Mouse (Mus musculus) embryonic stem cell, embryonic (primary cell): Measurements from ENCODE around the gene Barx1.

ENCODE experiments used
- CTCF ChIA-PET, 4 experiments: fragments of 300-600 bp in 2 of 4; fragments of 350-600 bp in 2 of 4; sonication (Branson Sonifier 250); formaldehyde crosslinking; loops; one replicate each; lab custom pipeline; 2022; ENCODE audit warnings: inconsistent platforms in 2 of 4; lab: Charles Lee
- POLR2A ChIA-PET, 4 experiments: fragments of 300-600 bp in 2 of 4; fragments of 350-600 bp in 2 of 4; sonication (Branson Sonifier 250); formaldehyde crosslinking; loops; one replicate each; lab custom pipeline; 2022; ENCODE audit warnings: antibody characterized with exemption in 4 of 4, inconsistent platforms in 1 of 4; lab: Charles Lee

Gene Barx1

DNA sequence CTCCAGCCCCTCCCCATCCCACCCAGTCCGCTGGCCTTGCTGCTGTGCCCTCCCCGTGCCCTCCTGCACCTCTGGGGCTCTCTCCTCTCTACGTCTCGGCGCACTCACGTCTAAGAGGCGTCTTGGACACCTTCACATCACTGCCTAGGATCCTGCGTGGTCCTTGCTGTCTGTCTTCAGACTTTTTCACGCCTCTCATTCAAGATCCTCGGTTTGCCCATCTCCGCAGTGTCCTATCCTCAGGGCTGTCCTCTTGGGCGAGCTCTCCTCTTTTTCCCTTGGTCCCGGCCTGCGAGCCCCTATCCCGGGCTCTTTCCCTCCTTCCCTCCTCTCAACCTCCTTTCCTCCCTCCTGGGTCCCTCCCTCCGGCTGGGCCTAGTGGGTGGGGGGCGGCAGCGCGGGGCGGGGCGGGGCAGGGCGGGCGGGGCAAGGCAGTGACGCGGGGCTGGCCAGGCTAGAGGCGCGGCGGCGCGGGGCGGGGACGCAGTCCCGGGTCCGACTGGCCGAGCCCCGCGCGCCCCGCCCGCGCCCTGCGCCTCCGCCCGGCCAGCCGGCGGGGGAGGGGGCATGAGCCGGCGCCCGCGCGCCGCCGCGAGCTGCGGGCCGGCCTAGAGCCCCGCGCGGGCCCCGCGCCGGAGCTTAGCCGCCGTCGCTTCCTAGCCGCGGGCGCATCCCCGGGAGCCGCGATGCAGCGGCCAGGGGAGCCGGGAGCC lies at the start of gene Barx1:
Barx1 (plus strand) TSS at position 568 of the 713 bp plus-strand sequence.
- POLR2A ChIA-PET = interaction anchor here (0.6 to 1.3 kb wide), 10 partner anchors 9 to 525 kb away, joined by 3 to 4 read pairs (median 3); partner anchors contain the start of genes Ninj1 (in 1 of the 4) and Ptpdc1 (in 1 of the 4)
- CTCF ChIA-PET = interaction anchor here (0.6 to 2.7 kb wide), 10 partner anchors 9 to 354 kb away, joined by 3 to 14 read pairs (median 4); no protein-coding TSS in a partner anchor

DNA sequence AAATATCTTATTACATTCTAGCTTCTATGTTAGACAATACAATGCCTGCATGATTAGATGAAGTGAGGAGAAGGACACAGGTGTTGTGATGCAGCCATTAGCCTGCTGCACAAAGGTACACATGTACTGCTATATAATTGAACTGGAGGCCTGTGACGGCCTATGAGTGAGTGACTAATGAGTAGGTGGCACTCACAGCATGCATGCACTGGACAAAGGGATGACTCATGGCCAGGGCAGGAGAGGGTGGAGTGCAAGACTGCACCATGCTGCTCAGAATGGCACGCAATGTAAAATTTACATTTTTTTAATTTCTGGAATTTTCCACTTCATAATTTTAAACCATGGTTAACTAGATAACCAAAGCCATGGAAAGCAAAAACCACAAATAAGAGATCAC lies 48.3 kb upstream of the Barx1 start:
- ChIA-PET POLR2A (no interaction called here), CTCF (no interaction called here)

DNA sequence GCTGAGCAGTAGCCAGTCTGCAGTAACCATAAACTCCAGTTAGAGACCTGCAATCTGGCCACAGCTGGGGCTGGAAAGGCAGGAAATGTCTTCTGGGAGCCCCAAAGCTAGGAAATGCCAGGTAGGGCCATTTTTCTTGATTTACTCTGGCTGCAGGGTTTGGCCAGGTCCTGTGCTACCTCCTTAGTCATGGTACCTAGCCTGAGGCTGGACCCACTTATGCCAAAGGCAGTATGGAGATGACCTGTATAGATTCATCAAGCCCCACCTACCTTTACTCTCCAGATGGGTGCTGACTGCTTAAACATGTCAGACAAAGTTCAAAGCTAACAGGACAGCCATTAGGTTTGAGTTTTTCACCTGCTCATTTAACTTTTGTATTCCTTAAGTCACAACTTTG lies 45.0 kb upstream of the Barx1 start:
- ChIA-PET CTCF (no interaction called here), POLR2A (interaction anchor here in 1 of 4 experiments (0.7 kb wide), 1 partner anchor 805 kb away, joined by 3 read pairs; no protein-coding TSS in a partner anchor)

DNA sequence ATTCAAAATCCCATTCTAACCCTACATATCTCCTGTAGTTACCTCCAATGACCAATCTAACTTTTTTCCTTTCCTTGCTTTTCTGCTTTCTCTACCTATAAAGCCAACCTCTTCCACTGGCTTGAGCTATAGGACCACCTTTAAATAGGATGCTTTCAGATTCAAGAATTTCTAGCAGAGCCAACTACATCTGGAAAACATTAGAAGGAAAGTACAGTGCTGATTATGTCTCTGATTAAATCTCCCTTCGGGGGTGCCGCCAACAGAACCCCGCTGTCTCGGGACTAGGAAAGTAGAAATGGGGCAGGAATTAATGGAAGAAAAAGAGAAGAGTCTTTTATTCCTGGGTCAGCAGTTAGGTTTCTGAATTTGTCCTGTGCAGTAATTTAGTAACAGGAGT lies 43.9 kb upstream of the Barx1 start:
- ChIA-PET CTCF (interaction anchor here in 1 of 4 experiments (0.7 kb wide), 1 partner anchor 509 kb away, joined by 4 read pairs; no protein-coding TSS in a partner anchor), POLR2A (interaction anchor here in 1 of 4 experiments (0.7 kb wide), 1 partner anchor 36 kb away, joined by 3 read pairs; no protein-coding TSS in a partner anchor)

DNA sequence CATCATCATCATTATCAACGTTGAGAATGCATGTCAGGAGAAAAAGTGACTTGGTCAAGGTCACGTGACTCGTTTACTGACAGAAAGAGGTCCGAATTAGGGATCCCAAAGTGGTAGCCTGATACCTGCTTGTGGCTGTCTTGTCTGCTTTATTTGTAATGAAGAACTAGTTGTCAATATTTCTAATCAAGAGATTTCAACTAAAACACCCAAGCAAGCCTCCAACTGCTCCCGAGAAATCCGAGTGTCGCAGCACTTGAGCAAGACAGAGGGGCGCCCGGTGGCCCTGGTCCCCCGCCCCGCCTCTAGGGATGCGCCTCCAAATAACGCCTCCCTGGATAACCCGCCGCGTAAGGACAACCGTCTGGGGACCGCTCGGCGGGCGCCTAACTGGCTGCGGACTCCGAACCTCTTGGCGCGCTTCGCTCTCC lies 37.8 kb upstream of the Barx1 start:
- ChIA-PET POLR2A (interaction anchor here (0.5 to 1.6 kb wide), 16 partner anchors 30 to 402 kb away, joined by 3 to 10 read pairs (median 3); partner anchors contain the start of genes A830005F24Rik (in 1 of the 4) and Zfp169 (in 1 of the 4)), CTCF (interaction anchor here in 3 of 4 experiments (0.5 to 1.0 kb wide), 4 partner anchors 13 to 756 kb away, joined by 3 to 5 read pairs (median 3); no protein-coding TSS in a partner anchor)

DNA sequence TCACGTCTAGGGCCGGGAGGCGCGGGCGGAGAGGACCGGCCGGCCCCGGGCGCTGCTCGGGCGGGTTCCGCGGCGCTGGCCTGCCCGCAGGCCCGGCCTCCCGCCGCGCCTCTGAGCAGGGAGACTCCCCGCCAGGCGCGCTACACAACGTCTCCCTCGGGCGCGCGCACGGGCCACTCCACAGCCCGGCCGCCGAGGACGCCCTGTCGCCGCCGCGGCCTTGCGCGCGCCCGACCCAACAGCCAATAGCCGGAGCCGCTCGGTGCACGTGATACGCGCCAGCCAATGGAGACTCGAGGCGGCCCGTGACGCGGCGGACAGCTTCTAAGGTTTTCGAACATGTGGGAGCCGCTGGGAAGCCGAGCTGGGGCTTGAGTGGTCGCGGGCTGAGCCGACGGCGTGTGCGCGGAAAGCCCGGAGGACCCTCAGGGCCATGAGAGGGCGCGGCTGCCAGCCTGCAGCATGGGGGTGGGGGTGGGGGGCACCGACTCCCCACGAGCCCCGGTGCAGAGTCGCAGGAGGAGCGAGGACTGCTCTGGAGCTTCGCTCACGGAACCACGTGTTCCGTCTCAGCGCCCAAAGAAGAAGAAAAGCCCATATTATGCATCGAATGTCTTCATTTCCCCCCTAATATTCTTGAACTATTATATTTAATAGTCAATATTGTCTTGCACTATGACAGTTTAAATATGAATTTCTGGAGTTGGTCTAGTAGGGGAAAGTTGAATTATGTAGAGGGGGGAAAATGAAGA lies 37.2 kb upstream of the Barx1 start, which contains the start of gene Ptpdc1:
Ptpdc1 (minus strand) TSS at position 232 of the 752 bp plus-strand sequence.
- CTCF ChIA-PET = interaction anchor here (0.5 to 1.2 kb wide), 6 partner anchors 12 to 755 kb away, joined by 3 to 5 read pairs (median 3); no protein-coding TSS in a partner anchor
- POLR2A ChIA-PET = interaction anchor here (0.5 to 1.6 kb wide), 17 partner anchors 31 to 572 kb away, joined by 3 to 10 read pairs (median 3); partner anchors contain the start of genes A830005F24Rik (in 1 of the 4) and Zfp169 (in 1 of the 4)

DNA sequence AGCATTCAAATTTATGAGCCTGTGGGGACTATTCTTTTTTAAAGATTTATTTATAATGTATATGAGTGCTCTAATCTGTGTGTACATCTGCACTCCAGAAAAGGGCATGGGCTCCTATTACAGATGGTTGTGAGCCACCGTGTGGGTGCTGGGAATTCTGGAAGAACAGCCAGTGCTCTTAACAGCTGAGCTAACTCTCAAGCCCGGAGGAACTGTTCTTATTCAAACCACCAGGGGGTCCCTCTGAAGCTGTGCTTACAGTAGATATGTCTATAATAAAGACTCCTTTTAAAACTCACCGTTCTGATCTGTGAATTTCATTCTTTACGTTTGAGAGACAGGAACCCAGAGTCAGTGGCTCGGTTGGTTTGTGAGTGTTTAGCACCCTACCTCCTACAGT lies 31.1 kb upstream of the Barx1 start:
- CTCF ChIA-PET = interaction anchor here in 3 of 4 experiments (0.6 to 1.7 kb wide), 4 partner anchors 21 to 180 kb away, joined by 3 to 7 read pairs (median 4); no protein-coding TSS in a partner anchor
- POLR2A ChIA-PET = interaction anchor here in 2 of 4 experiments (0.5 to 1.8 kb wide), 3 partner anchors 86 to 443 kb away, joined by 3 to 7 read pairs (median 5); no protein-coding TSS in a partner anchor

DNA sequence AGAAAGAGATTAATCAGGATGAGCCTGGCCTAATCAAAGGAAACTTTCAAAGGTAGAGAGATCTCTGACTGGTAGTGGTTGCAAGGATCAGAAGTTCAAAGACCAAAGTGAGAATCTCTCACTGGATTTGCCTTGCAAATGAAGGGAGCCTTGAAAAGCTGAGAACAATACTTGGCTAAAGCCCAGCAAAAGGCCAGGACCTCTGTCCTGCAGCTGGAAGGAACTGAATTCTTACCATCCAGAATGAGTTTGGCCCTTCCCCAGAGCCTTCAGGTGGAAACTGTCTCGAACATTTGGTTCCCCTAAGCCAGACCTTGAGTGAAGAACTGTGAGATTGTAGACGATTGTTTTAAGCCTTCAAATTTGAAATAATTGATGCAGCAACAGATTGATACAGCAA lies 25.1 kb upstream of the Barx1 start:
- POLR2A ChIA-PET = interaction anchor here in 3 of 4 experiments (0.6 to 1.5 kb wide), 3 partner anchors 92 to 110 kb away, joined by 3 to 4 read pairs (median 3); no protein-coding TSS in a partner anchor
- CTCF ChIA-PET = interaction anchor here in 3 of 4 experiments (0.6 to 3.7 kb wide), 6 partner anchors 12 to 549 kb away, joined by 3 to 31 read pairs (median 4); partner anchors contain the start of gene Ptpdc1 (in 1 of the 3)

DNA sequence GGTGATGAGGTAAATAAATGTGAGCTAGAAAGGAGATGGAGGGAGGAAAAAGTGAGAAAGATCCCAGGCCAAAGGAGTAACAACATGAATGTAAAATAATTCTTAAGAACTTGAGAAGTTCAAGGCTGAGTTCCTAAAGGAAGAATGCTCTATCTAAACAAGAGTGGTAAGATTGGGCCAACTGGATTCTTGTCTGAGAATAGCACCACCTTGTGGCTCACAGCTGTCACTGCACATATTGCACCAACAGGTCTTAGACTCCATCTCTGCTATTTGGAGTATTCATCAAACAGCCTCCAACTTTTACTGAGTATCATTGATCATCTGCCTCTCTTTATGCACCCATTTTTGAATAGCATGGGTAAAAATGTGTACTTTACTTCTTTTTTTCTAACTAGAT lies 23.2 kb upstream of the Barx1 start:
- CTCF ChIA-PET = interaction anchor here (0.6 to 3.7 kb wide), 16 partner anchors 13 to 564 kb away, joined by 3 to 31 read pairs (median 3); partner anchors contain the start of gene Ptpdc1 (in 1 of the 4)

DNA sequence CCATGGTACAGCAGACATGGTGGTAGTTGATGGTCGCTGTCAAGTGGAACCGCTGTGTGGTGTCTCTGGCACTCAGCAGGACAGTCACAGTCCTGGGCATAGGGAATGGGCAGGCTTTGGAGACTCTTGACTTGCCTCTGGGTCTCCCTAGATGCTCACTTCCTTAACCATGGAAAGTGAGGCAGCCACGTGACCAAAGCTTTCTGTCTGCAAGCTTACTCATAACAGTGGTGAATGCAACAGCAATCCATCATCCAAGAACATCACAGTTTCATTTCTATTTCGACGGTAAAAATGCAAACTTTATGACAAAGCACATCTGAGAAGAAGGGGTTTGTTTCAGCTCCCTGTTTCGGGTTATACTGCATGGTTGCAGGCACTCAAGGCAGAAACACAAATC lies 19.7 kb upstream of the Barx1 start:
- CTCF ChIA-PET = interaction anchor here in 2 of 4 experiments (0.9 to 1.0 kb wide), 3 partner anchors 10 to 158 kb away, joined by 3 to 5 read pairs (median 3); no protein-coding TSS in a partner anchor
- POLR2A ChIA-PET = no interaction called here

More for the DNA sequence above, 23.2 kb upstream of the Barx1 start:
- POLR2A ChIA-PET = interaction anchor here in 3 of 4 experiments (1.0 to 2.3 kb wide), 6 partner anchors 30 to 111 kb away, joined by 3 to 10 read pairs (median 6); no protein-coding TSS in a partner anchor

DNA sequence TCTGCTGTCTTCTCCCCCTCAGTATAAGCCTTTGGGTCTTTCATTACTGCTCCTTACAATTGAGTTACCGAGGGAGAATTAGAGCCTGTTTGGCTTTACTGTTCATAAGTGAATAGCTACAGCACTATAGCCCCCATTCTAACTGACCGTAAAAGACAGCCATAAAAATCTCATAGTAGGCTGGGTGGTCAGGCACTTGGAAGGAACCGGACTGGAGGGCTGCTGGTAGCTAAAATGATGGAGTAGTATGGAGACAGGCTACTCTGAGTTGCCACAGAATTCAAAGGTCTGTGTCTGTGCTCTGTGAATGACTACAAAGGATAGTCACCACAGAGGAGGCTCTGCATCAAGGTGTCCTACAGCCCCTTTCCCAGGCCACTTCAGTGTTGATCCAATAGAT lies 18.8 kb upstream of the Barx1 start:
- ChIA-PET POLR2A (no interaction called here), CTCF (interaction anchor here in 1 of 4 experiments (0.6 to 1.2 kb wide), 2 partner anchors 10 to 156 kb away, joined by 3 to 4 read pairs; no protein-coding TSS in a partner anchor)

DNA sequence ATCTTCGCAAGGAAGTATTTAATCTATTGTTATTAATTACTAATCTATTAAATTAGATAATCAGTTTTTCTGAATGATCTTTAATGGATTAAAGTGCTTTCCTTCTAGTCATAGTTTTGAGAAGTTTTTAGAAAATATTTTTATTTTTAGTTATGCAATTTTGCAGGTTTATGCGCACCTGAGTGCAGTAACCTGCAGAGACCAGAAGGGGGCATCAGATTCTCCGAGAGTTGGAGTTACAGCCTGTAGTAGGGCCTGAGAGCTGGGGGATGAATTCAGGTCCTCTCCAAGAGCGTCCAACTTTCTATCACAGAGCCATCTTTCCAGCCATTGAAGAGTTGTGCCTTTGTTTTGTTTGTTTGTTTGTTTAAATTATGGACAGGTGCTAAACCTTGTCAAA lies 16.1 kb upstream of the Barx1 start:
- ChIA-PET CTCF (interaction anchor here in 2 of 4 experiments (0.7 to 1.2 kb wide), 3 partner anchors 32 to 405 kb away, joined by 3 read pairs; no protein-coding TSS in a partner anchor), POLR2A (no interaction called here)

DNA sequence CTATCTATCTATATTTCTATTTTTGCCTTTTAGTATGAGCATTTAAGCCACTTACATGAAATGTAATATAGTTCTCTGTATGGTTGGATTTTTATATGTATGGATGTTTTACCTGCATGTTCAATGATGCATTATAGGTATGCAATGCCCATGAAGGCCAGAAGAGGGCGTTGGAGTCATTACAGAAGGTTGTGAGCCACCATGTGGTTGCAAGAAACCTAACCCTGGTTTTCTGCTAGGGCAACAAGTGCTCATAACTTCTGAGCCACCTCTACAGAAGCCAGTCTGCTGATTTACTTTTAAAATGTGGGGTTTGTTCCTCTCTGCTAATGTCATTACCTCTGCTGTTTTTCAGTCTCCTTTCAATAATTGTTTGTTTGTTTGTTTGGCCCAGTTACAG lies 12.2 kb upstream of the Barx1 start:
- ChIA-PET CTCF (interaction anchor here in 3 of 4 experiments (0.8 to 1.7 kb wide), 7 partner anchors 13 to 377 kb away, joined by 3 to 8 read pairs (median 4); partner anchors contain the start of gene Barx1 (in 1 of the 3)), POLR2A (interaction anchor here in 1 of 4 experiments (0.6 kb wide), 1 partner anchor 503 kb away, joined by 3 read pairs; no protein-coding TSS in a partner anchor)

DNA sequence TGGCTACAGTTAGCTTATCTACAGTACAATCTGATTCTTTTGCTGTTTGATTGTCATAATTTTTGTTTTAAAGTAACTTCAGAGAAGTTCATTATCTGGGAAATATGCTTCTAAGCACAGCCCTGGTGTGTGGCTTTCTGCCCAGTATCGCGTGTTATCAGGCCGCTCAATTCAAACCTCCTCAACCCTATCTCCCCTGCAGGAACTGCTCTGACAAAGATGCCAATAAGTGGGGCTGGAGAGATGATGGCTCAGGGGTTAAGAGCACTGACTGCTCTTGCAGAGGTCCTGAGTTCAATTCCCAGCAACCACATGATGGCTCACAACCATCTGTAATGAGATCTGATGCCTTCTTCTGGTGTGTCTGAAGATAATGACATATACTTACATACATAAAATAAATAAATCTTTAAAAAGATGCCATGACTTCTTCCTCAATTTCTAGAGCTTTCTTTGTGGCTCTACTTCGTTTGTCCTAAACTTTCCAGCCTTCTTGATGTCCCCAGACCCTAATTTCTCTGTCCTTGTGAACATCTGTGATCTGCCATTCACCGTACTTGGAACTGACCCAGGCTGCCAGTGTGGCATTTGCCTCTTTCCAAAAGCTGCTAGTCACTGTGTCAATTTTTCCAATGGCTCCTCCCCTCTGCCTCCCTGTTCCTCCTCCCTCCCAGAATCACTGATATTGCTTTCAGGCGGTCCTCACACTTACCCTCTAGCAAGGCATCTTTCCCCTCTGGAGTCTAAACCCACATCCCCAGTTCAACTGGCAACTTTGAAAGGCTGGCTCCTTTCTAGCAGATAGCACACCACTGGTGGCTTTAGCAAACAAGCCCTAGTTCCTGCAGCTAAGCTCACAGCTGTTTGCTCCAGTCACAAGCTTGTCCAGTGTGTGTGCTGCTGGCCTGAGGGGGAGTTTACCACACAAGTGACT lies 11.4 kb upstream of the Barx1 start:
- POLR2A ChIA-PET = interaction anchor here in 1 of 4 experiments (0.6 to 1.0 kb wide), 2 partner anchors 118 to 502 kb away, joined by 3 read pairs; no protein-coding TSS in a partner anchor
- CTCF ChIA-PET = interaction anchor here in 3 of 4 experiments (0.8 to 3.3 kb wide), 8 partner anchors 12 to 376 kb away, joined by 3 to 28 read pairs (median 4); partner anchors contain the start of gene Barx1 (in 1 of the 3)

DNA sequence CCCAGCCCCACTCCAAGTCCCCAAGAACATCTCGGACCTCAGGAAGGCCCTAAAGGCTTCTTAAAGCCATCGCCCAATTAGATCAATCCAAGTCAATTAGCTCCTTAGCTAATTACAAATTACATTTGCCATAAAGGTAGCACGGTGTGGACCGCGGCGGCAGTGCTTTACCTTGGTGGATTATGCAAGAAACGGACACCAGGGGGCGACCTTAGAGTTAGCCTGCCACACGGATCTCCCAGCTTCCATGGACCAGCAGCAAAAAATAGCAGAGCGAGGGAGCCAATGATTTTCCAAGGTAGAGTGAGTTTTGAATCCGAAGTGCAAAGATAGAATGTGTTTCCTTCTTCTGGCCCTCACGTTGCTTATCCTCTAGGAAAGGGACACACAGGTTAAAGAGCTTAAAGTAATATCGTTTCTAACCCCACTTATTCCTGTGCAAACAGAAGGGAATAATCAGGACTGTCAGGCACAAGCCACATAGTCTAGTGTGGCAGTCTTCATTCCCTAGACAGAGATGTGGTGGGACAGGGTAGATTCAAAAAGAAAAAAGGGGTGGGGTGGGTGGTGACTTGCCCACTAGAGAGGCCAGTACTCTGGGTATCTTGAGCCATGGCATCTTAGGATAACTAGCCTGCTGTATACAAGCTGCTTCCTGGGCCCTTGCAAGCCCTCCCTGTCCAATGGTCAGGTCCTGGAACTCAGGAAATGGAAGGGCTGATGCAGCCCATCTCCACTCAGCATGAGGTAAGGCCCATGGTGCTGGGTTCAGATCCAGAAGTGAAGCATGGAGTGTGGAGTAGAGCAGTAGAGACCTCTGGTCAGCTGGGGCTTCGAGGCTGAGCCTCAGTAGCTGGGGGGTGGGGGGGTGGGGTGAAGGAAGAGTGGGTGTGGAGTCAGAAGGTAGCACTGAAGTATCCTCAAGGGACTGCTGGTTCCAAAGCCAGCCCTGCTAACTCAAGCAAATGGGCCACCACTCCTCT lies 8.7 kb upstream of the Barx1 start:
- CTCF ChIA-PET = interaction anchor here (0.5 to 4.8 kb wide), 87 partner anchors 8 to 703 kb away, joined by 3 to 52 read pairs (median 4); partner anchors contain the start of genes Barx1 (in 2 of the 4), A830005F24Rik (in 1 of the 4), Wnk2 (in 1 of the 4) and Zfp169 (in 1 of the 4)
- POLR2A ChIA-PET = interaction anchor here in 2 of 4 experiments (0.6 to 2.6 kb wide), 11 partner anchors 78 to 1710 kb away, joined by 3 to 7 read pairs (median 4); no protein-coding TSS in a partner anchor
